Mouse (Mus musculus) erythroblast, embryonic 14.5 days (primary cell): Measurements from ENCODE around the gene 2010003K11Rik. TPM values are rescaled to one million over a fixed set of nuclear protein-coding genes. Genes with fewer than 3 reads are reported as not detected.

Source experiments
- H3K27me3 ChIP-seq: 2 replicates; pipeline ENCODE4 v1.6.1; 2012; ENCODE audit warnings: inconsistent platforms; ENCODE audit not compliant: control insufficient read depth
- H3K36me3 ChIP-seq: 2 replicates; pipeline ENCODE4 v1.6.1; 2012; ENCODE audit warnings: mild to moderate bottlenecking, inconsistent platforms; ENCODE audit not compliant: control insufficient read depth
- H3K4me1 ChIP-seq: 2 replicates; pipeline ENCODE4 v1.6.1; 2012; ENCODE audit warnings: inconsistent platforms; ENCODE audit not compliant: control insufficient read depth
- H3K4me3 ChIP-seq: replicated peaks from 2 replicates; pipeline ENCODE3; 2012; ENCODE audit warnings: moderate library complexity, mild to moderate bottlenecking, inconsistent platforms
- H3K9me3 ChIP-seq: 2 replicates; pipeline ENCODE4 v1.6.1; 2012; ENCODE audit warnings: low read length, inconsistent platforms, mixed read lengths; ENCODE audit not compliant: control insufficient read depth
- GATA1 ChIP-seq: IDR thresholded peaks from 2 replicates; pipeline ENCODE4 v1.6.1; 2012; ENCODE audit warnings: low read length, inconsistent platforms, mixed read lengths
- TAL1 ChIP-seq: IDR thresholded peaks from 3 replicates; pipeline ENCODE4 v1.6.1; 2012; ENCODE audit warnings: low read length, inconsistent platforms, mixed read lengths
- polyA plus RNA-seq: library from polyadenylated mRNA; stranded (reverse); fragments of >175 nt; gene quantifications from 2 replicates; pipeline ENCODE4 v1.2.3, GENCODE M21; 2012

The 2010003K11Rik gene
- polyA plus RNA-seq = not detected in 2 replicates

- no peaks in the 10 kb centered on the region for H3K9me3 ChIP-seq
- no peaks in the 10 kb centered on the region for H3K27me3 ChIP-seq
- peaks cover 18% of the 10 kb centered on the region for H3K4me1 ChIP-seq
- no peak within 1 kb of the TSS for H3K4me3 ChIP-seq
- TF ChIP-seq TAL1 = no peak
- TF ChIP-seq GATA1 = no peak
- no peaks in the 10 kb centered on the region for H3K36me3 ChIP-seq
Measured at GRCm38 (mm10) chr19:4498062-4498933, at the start of gene 2010003K11Rik. Gene 2010003K11Rik, minus strand, starts transcription at chr19:4498583.

- Histone ChIP-seq H3K4me1 (peaks cover 40% of the 10 kb centered on the region), H3K27me3 (no peaks in the 10 kb centered on the region), H3K9me3 (no peaks in the 10 kb centered on the region), H3K4me3 (no peak overlapping the region), H3K36me3 (peaks cover 40% of the 10 kb centered on the region)
- TF ChIP-seq TAL1 = no peak
- no peak for TF ChIP-seq GATA1
Measured at GRCm38 (mm10) chr19:4547801-4548200, 49.4 kb upstream of the 2010003K11Rik start.

- no peaks in the 10 kb centered on the region for H3K9me3 ChIP-seq
- TF ChIP-seq GATA1 = no peak
- TF ChIP-seq TAL1 = no peak
- H3K4me1 ChIP-seq = peaks cover 31% of the 10 kb centered on the region
- H3K27me3 ChIP-seq = no peaks in the 10 kb centered on the region
- peaks cover 49% of the 10 kb centered on the region for H3K36me3 ChIP-seq
- no peak overlapping the region for H3K4me3 ChIP-seq
Measured at GRCm38 (mm10) chr19:4545841-4546240, 47.5 kb upstream of the 2010003K11Rik start.

GRCm38 (mm10) chr19:4545091-4545490 is 46.7 kb upstream of the 2010003K11Rik start:
- Histone ChIP-seq H3K36me3 (peaks cover 55% of the 10 kb centered on the region), H3K4me3 (no peak overlapping the region), H3K4me1 (peaks cover 31% of the 10 kb centered on the region), H3K9me3 (peaks cover 3% of the 10 kb centered on the region), H3K27me3 (no peaks in the 10 kb centered on the region)
- TF ChIP-seq GATA1 = no peak
- no peak for TF ChIP-seq TAL1

- H3K9me3 ChIP-seq = peaks cover 4% of the 10 kb centered on the region
- H3K4me3 ChIP-seq = no peak overlapping the region
- H3K36me3 ChIP-seq = peaks cover 45% of the 10 kb centered on the region
- no peak for TF ChIP-seq TAL1
- no peak for TF ChIP-seq GATA1
- H3K4me1 ChIP-seq = peaks cover 27% of the 10 kb centered on the region
- H3K27me3 ChIP-seq = no peaks in the 10 kb centered on the region
Measured at GRCm38 (mm10) chr19:4542081-4542480, 43.7 kb upstream of the 2010003K11Rik start.

- H3K27me3 ChIP-seq = no peaks in the 10 kb centered on the region
- no peak overlapping the region for H3K4me3 ChIP-seq
- H3K4me1 ChIP-seq = peaks cover 23% of the 10 kb centered on the region
- peaks cover 36% of the 10 kb centered on the region for H3K36me3 ChIP-seq
- H3K9me3 ChIP-seq = peaks cover 4% of the 10 kb centered on the region
- TF ChIP-seq GATA1 (no peak), TAL1 (no peak)
Measured at GRCm38 (mm10) chr19:4540992-4541391, 42.6 kb upstream of the 2010003K11Rik start.

- Histone ChIP-seq H3K4me1 (peaks cover 21% of the 10 kb centered on the region), H3K36me3 (peaks cover 29% of the 10 kb centered on the region), H3K9me3 (peaks cover 4% of the 10 kb centered on the region), H3K27me3 (no peaks in the 10 kb centered on the region), H3K4me3 (no peak overlapping the region)
- no peak for TF ChIP-seq GATA1
- TF ChIP-seq TAL1 = no peak
Measured at GRCm38 (mm10) chr19:4540263-4540662, 41.9 kb upstream of the 2010003K11Rik start.

GRCm38 (mm10) chr19:4536606-4537005 is 38.2 kb upstream of the 2010003K11Rik start:
- peaks cover 4% of the 10 kb centered on the region for H3K9me3 ChIP-seq
- peaks cover 20% of the 10 kb centered on the region for H3K36me3 ChIP-seq
- TF ChIP-seq TAL1 = no peak
- no peak for TF ChIP-seq GATA1
- peaks cover 16% of the 10 kb centered on the region for H3K4me1 ChIP-seq
- H3K4me3 ChIP-seq = no peak overlapping the region
- no peaks in the 10 kb centered on the region for H3K27me3 ChIP-seq

GRCm38 (mm10) chr19:4535922-4536321 is 37.5 kb upstream of the 2010003K11Rik start:
- H3K4me3 ChIP-seq = no peak overlapping the region
- H3K4me1 ChIP-seq = peaks cover 16% of the 10 kb centered on the region
- TF ChIP-seq GATA1 = no peak
- TF ChIP-seq TAL1 = no peak
- H3K27me3 ChIP-seq = no peaks in the 10 kb centered on the region
- H3K36me3 ChIP-seq = peaks cover 21% of the 10 kb centered on the region
- peaks cover 4% of the 10 kb centered on the region for H3K9me3 ChIP-seq
